Mouse (Mus musculus) embryonic facial prominence, embryonic 13.5 days (tissue): Measurements from ENCODE around the gene Acpp. TPM values are rescaled to one million over a fixed set of nuclear protein-coding genes. Genes with fewer than 3 reads are reported as not detected.
A peak's percentile ranks its signal among the peaks of the same experiment; 100 is the strongest.

Experiments used
- ATAC-seq: fragments of 200-750 bp; cut with Nextera tagmentation; 2 replicates; pipeline ENCODE4 v1.8.0; 2017; ENCODE audit warnings: low read depth; ENCODE audit not compliant: insufficient number of reproducible peaks, insufficient read depth, low FRiP score, low TSS enrichment
- H3K27ac ChIP-seq: fragments of 300-500 bp; sonication (generic); 2 replicates; pipeline ENCODE4 v1.5.1; 2015; ENCODE audit warnings: moderate library complexity, mild to moderate bottlenecking, inconsistent platforms
- H3K27me3 ChIP-seq: fragments of 300-500 bp; sonication (generic); 2 replicates; pipeline ENCODE4 v1.6.1; 2015; ENCODE audit warnings: mild to moderate bottlenecking, inconsistent platforms
- H3K36me3 ChIP-seq: fragments of 300-500 bp; sonication (generic); 2 replicates; pipeline ENCODE4 v1.6.1; 2015; ENCODE audit warnings: mild to moderate bottlenecking, inconsistent platforms
- H3K4me1 ChIP-seq: fragments of 300-500 bp; sonication (generic); 2 replicates; pipeline ENCODE4 v1.6.1; 2015; ENCODE audit warnings: inconsistent platforms
- H3K4me2 ChIP-seq: fragments of 300-500 bp; sonication (generic); 2 replicates; pipeline ENCODE4 v1.6.1; 2015; ENCODE audit warnings: moderate library complexity, mild to moderate bottlenecking, inconsistent platforms
- H3K4me3 ChIP-seq: fragments of 300-500 bp; sonication (generic); 2 replicates; pipeline ENCODE4 v1.5.1; 2015; ENCODE audit warnings: mild to moderate bottlenecking, inconsistent platforms
- H3K9ac ChIP-seq: fragments of 300-500 bp; sonication (generic); 2 replicates; pipeline ENCODE4 v1.6.1; 2015; ENCODE audit warnings: mild to moderate bottlenecking, inconsistent platforms
- H3K9me3 ChIP-seq: fragments of 300-500 bp; sonication (generic); 2 replicates; pipeline ENCODE4 v1.6.1; 2016; ENCODE audit warnings: inconsistent platforms
- WGBS: fragments of 180-500 bp; shearing (Covaris S2); methylation state at CpG from one replicate; pipeline ENCODE4 v1.1.7; 2015; ENCODE audit warnings: mixed read lengths; 5-methylcytosine and 5-hydroxymethylcytosine counted together
- polyA plus RNA-seq: library from polyadenylated mRNA; unstranded; fragments of >200 nt; fragmentation: Nextera tagmentation; extraction: Ambion mirVana; gene quantifications from 2 replicates; pipeline ENCODE4 v1.2.1, GENCODE M21; 2015

Gene Acpp
- polyA plus RNA-seq, 1 experiment from 2014 or later, result 2.2 TPM

GRCm38 (mm10) chr9:104262823-104263352 is 74.7 kb downstream of the Acpp start, which contains the start of gene Dnajc13:
Dnajc13 (minus strand) TSS chr9:104262930.
- Histone ChIP-seq H3K9me3 (no peaks in the 10 kb centered on the region), H3K27ac (peak within 1 kb of the TSS; percentile 91), H3K36me3 (no peaks in the 10 kb centered on the region), H3K4me1 (peaks cover 21% of the 10 kb centered on the region), H3K4me2 (peak within 1 kb of the TSS; percentile 85), H3K9ac (peak within 1 kb of the TSS; percentile 93), H3K27me3 (no peaks in the 10 kb centered on the region), H3K4me3 (peak within 1 kb of the TSS; percentile 93)
- ATAC-seq, result peak; percentile 94
- WGBS, result under 1% methylated on average over 60 of the region's 60 CpGs

GRCm38 (mm10) chr9:104262016-104262762 is 75.4 kb downstream of the Acpp start:
- peaks cover 21% of the 10 kb centered on the region for H3K4me1 ChIP-seq
- H3K4me3 ChIP-seq, result peak overlapping the region; percentile 93
- ATAC-seq, result no peak; the same call in 1 of the 2 replicates
- H3K36me3 ChIP-seq, result no peaks in the 10 kb centered on the region
- under 1% methylated on average over 43 of the region's 46 CpGs for whole genome bisulfite sequencing
- H3K9me3 ChIP-seq, result no peaks in the 10 kb centered on the region
- H3K9ac ChIP-seq, result peak overlapping the region; percentile 93
- peak overlapping the region; percentile 91 for H3K27ac ChIP-seq
- H3K27me3 ChIP-seq, result no peaks in the 10 kb centered on the region
- H3K4me2 ChIP-seq, result peak overlapping the region; percentile 85

GRCm38 (mm10) chr9:104260306-104260705 is 77.2 kb downstream of the Acpp start:
- H3K9ac ChIP-seq, result peak overlapping the region; percentile 45; the same call in 1 of the 2 replicates
- WGBS, result 41% methylated on average over 4 of the region's 4 CpGs
- H3K27ac ChIP-seq, result no peak overlapping the region
- H3K9me3 ChIP-seq, result no peaks in the 10 kb centered on the region
- ATAC-seq, result no peak
- H3K27me3 ChIP-seq, result no peaks in the 10 kb centered on the region
- H3K4me2 ChIP-seq, result peak overlapping the region; percentile 85
- no peak overlapping the region for H3K4me3 ChIP-seq
- peaks cover 21% of the 10 kb centered on the region for H3K4me1 ChIP-seq
- no peaks in the 10 kb centered on the region for H3K36me3 ChIP-seq

- WGBS, result 72% methylated on average over 2 of the region's 2 CpGs
- Histone ChIP-seq H3K36me3 (no peaks in the 10 kb centered on the region), H3K9ac (no peak overlapping the region), H3K27me3 (no peaks in the 10 kb centered on the region), H3K4me1 (peaks cover 16% of the 10 kb centered on the region), H3K4me2 (no peak overlapping the region), H3K27ac (no peak overlapping the region), H3K9me3 (no peaks in the 10 kb centered on the region), H3K4me3 (no peak overlapping the region)
- no peak for ATAC-seq
Observed at GRCm38 (mm10) chr9:104256085-104256484, 81.5 kb downstream of the Acpp start.

GRCm38 (mm10) chr9:104254408-104255180 is 83.0 kb downstream of the Acpp start:
- no peaks in the 10 kb centered on the region for H3K27me3 ChIP-seq
- no peaks in the 10 kb centered on the region for H3K36me3 ChIP-seq
- no peak overlapping the region for H3K4me3 ChIP-seq
- no peak overlapping the region for H3K9ac ChIP-seq
- 0 out of 2 replicates have a peak, but pooled peaks cover 6% of the 10 kb centered on the region for H3K4me1 ChIP-seq
- no peak for ATAC-seq
- no peak overlapping the region for H3K4me2 ChIP-seq
- H3K27ac ChIP-seq, result no peak overlapping the region
- no peaks in the 10 kb centered on the region for H3K9me3 ChIP-seq
- WGBS, result 64% methylated on average over 9 of the region's 9 CpGs

- Histone ChIP-seq H3K4me2 (no peak overlapping the region), H3K27ac (no peak overlapping the region), H3K4me3 (no peak overlapping the region), H3K36me3 (no peaks in the 10 kb centered on the region), H3K4me1 (0 out of 2 replicates have a peak, but pooled peaks cover 3% of the 10 kb centered on the region), H3K27me3 (no peaks in the 10 kb centered on the region), H3K9ac (no peak overlapping the region), H3K9me3 (no peaks in the 10 kb centered on the region)
- 90% methylated on average over 3 of the region's 3 CpGs for WGBS
- ATAC-seq, result no peak
Observed at GRCm38 (mm10) chr9:104252637-104253036, 84.9 kb downstream of the Acpp start.

- Histone ChIP-seq H3K27ac (no peak overlapping the region), H3K4me3 (no peak overlapping the region), H3K4me2 (no peak overlapping the region), H3K9me3 (no peaks in the 10 kb centered on the region), H3K27me3 (no peaks in the 10 kb centered on the region), H3K9ac (no peak overlapping the region), H3K36me3 (no peaks in the 10 kb centered on the region), H3K4me1 (0 out of 2 replicates have a peak, but pooled peaks cover 3% of the 10 kb centered on the region)
- ATAC-seq, result no peak
- WGBS, result 89% methylated on average over 4 of the region's 4 CpGs
Observed at GRCm38 (mm10) chr9:104251687-104252086, 85.9 kb downstream of the Acpp start.

- no peak overlapping the region for H3K4me3 ChIP-seq
- H3K9ac ChIP-seq, result no peak overlapping the region
- no peaks in the 10 kb centered on the region for H3K9me3 ChIP-seq
- 0 out of 2 replicates have a peak, but pooled peaks cover 3% of the 10 kb centered on the region for H3K4me1 ChIP-seq
- no peak overlapping the region for H3K4me2 ChIP-seq
- 82% methylated on average over 8 of the region's 8 CpGs for WGBS
- peaks cover 1% of the 10 kb centered on the region for H3K36me3 ChIP-seq
- H3K27ac ChIP-seq, result no peak overlapping the region
- no peaks in the 10 kb centered on the region for H3K27me3 ChIP-seq
- ATAC-seq, result no peak
Observed at GRCm38 (mm10) chr9:104251111-104251510, 86.4 kb downstream of the Acpp start.

- Histone ChIP-seq H3K27ac (no peak overlapping the region), H3K27me3 (no peaks in the 10 kb centered on the region), H3K9me3 (no peaks in the 10 kb centered on the region), H3K9ac (no peak overlapping the region), H3K4me3 (no peak overlapping the region), H3K4me2 (no peak overlapping the region), H3K36me3 (peaks cover 12% of the 10 kb centered on the region), H3K4me1 (0 out of 2 replicates have a peak, but pooled peaks cover 2% of the 10 kb centered on the region)
- WGBS, result 77% methylated on average over 6 of the region's 6 CpGs
- ATAC-seq, result no peak
Observed at GRCm38 (mm10) chr9:104247307-104247987, 90.1 kb downstream of the Acpp start.

GRCm38 (mm10) chr9:104243799-104244466 is 93.6 kb downstream of the Acpp start:
- H3K27ac ChIP-seq, result no peak overlapping the region
- H3K4me1 ChIP-seq, result no peaks in the 10 kb centered on the region
- peaks cover 19% of the 10 kb centered on the region for H3K36me3 ChIP-seq
- H3K9me3 ChIP-seq, result no peaks in the 10 kb centered on the region
- H3K9ac ChIP-seq, result no peak overlapping the region
- no peak for ATAC-seq
- no peak overlapping the region for H3K4me2 ChIP-seq
- WGBS, result 78% methylated on average over 9 of the region's 9 CpGs
- H3K27me3 ChIP-seq, result no peaks in the 10 kb centered on the region
- no peak overlapping the region for H3K4me3 ChIP-seq

- 91% methylated on average over 7 of the region's 7 CpGs for WGBS
- H3K27me3 ChIP-seq, result no peaks in the 10 kb centered on the region
- H3K9ac ChIP-seq, result no peak overlapping the region
- peaks cover 39% of the 10 kb centered on the region for H3K36me3 ChIP-seq
- H3K4me3 ChIP-seq, result no peak overlapping the region
- no peak overlapping the region for H3K4me2 ChIP-seq
- no peaks in the 10 kb centered on the region for H3K4me1 ChIP-seq
- H3K9me3 ChIP-seq, result no peaks in the 10 kb centered on the region
- no peak overlapping the region for H3K27ac ChIP-seq
- no peak for ATAC-seq
Observed at GRCm38 (mm10) chr9:104240146-104240545, 97.4 kb downstream of the Acpp start.
